Mouse (Mus musculus): Measurements from ENCODE around the gene Sema4c. TPM values are rescaled to one million over a fixed set of nuclear protein-coding genes. Genes with fewer than 3 reads are reported as not detected.

Gene Sema4c
- polyA plus RNA-seq, 1 experiment from 2014 or later, result 35.4 TPM

DNA sequence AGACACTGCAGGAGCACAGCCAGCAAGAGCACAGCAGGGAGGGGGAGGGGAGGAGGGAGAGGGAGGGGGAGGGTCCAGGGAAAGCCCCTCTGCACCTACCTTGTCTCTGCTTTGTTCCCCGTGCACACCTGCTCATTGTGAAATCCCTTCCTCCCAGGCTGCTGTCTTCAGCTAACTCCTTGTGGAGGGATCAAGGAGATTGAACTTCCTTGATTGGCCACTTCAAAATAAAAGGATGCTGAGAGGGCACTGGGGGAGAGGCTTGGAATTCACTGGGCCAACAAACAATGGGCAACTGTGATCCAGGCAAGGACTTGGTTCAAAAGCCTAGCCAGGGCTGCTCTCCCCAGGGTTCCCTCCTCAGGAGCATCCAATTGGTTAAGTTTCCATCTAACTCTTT is 35.0 kb upstream of the Sema4c start:
- Histone ChIP-seq H3K36me3 (ENCODE audit: control insufficient read depth, insufficient read depth) (no peaks in the 10 kb centered on the region), H3K27me3 (replicated peaks; ENCODE audit: control insufficient read depth, insufficient read depth, low read length) (no peaks in the 10 kb centered on the region), H3K4me2 (ENCODE audit: low read length) (no peak overlapping the region), H3K4me3 (replicated peaks; ENCODE audit: low read length) (no peak overlapping the region), H3K27ac (ENCODE audit: low read length) (no peak overlapping the region), H3K4me1 (replicated peaks; ENCODE audit: control insufficient read depth, insufficient read depth, low read length) (no peaks in the 10 kb centered on the region; the same call in 1 of the 2 replicates), H3K9me3 (ENCODE audit: control insufficient read depth, low read length) (no peaks in the 10 kb centered on the region), H3K9ac (replicated peaks; ENCODE audit: low read depth, low read length) (no peak overlapping the region)
- ATAC-seq, result no peak
- WGBS, result 15% methylated on average over 1 of the region's 1 CpGs

GRCm38 (mm10) chr1:36591408-36591807 is 33.3 kb upstream of the Sema4c start:
- Histone ChIP-seq H3K36me3 (ENCODE audit: control insufficient read depth, insufficient read depth) (no peaks in the 10 kb centered on the region), H3K27ac (ENCODE audit: low read length) (no peak overlapping the region), H3K9ac (replicated peaks; ENCODE audit: low read depth, low read length) (no peak overlapping the region), H3K9me3 (ENCODE audit: control insufficient read depth, low read length) (no peaks in the 10 kb centered on the region), H3K4me1 (replicated peaks; ENCODE audit: control insufficient read depth, insufficient read depth, low read length) (no peaks in the 10 kb centered on the region; the same call in 1 of the 2 replicates), H3K4me2 (ENCODE audit: low read length) (no peak overlapping the region), H3K27me3 (replicated peaks; ENCODE audit: control insufficient read depth, insufficient read depth, low read length) (no peaks in the 10 kb centered on the region), H3K4me3 (replicated peaks; ENCODE audit: low read length) (no peak overlapping the region)
- no peak for ATAC-seq
- WGBS, result 79% methylated on average over 2 of the region's 2 CpGs

GRCm38 (mm10) chr1:36590664-36591063 is 32.5 kb upstream of the Sema4c start:
- Histone ChIP-seq H3K4me1 (replicated peaks; ENCODE audit: control insufficient read depth, insufficient read depth, low read length) (no peaks in the 10 kb centered on the region; the same call in 1 of the 2 replicates), H3K4me3 (replicated peaks; ENCODE audit: low read length) (no peak overlapping the region), H3K27ac (ENCODE audit: low read length) (no peak overlapping the region), H3K27me3 (replicated peaks; ENCODE audit: control insufficient read depth, insufficient read depth, low read length) (no peaks in the 10 kb centered on the region), H3K9ac (replicated peaks; ENCODE audit: low read depth, low read length) (no peak overlapping the region), H3K4me2 (ENCODE audit: low read length) (no peak overlapping the region), H3K9me3 (ENCODE audit: control insufficient read depth, low read length) (no peaks in the 10 kb centered on the region), H3K36me3 (ENCODE audit: control insufficient read depth, insufficient read depth) (no peaks in the 10 kb centered on the region)
- 43% methylated on average over 9 of the region's 9 CpGs for WGBS
- no peak for ATAC-seq

- Histone ChIP-seq H3K27ac (ENCODE audit: low read length) (no peak overlapping the region), H3K4me2 (ENCODE audit: low read length) (no peak overlapping the region), H3K36me3 (ENCODE audit: control insufficient read depth, insufficient read depth) (no peaks in the 10 kb centered on the region), H3K27me3 (replicated peaks; ENCODE audit: control insufficient read depth, insufficient read depth, low read length) (no peaks in the 10 kb centered on the region), H3K4me1 (replicated peaks; ENCODE audit: control insufficient read depth, insufficient read depth, low read length) (no peaks in the 10 kb centered on the region; the same call in 1 of the 2 replicates), H3K9me3 (ENCODE audit: control insufficient read depth, low read length) (no peaks in the 10 kb centered on the region), H3K9ac (replicated peaks; ENCODE audit: low read depth, low read length) (no peak overlapping the region), H3K4me3 (replicated peaks; ENCODE audit: low read length) (no peak overlapping the region)
- ATAC-seq, result peak; percentile 36; the same call in 1 of the 2 replicates
- WGBS, result 32% methylated on average over 6 of the region's 6 CpGs
Observed at GRCm38 (mm10) chr1:36589486-36589885, 31.3 kb upstream of the Sema4c start.

DNA sequence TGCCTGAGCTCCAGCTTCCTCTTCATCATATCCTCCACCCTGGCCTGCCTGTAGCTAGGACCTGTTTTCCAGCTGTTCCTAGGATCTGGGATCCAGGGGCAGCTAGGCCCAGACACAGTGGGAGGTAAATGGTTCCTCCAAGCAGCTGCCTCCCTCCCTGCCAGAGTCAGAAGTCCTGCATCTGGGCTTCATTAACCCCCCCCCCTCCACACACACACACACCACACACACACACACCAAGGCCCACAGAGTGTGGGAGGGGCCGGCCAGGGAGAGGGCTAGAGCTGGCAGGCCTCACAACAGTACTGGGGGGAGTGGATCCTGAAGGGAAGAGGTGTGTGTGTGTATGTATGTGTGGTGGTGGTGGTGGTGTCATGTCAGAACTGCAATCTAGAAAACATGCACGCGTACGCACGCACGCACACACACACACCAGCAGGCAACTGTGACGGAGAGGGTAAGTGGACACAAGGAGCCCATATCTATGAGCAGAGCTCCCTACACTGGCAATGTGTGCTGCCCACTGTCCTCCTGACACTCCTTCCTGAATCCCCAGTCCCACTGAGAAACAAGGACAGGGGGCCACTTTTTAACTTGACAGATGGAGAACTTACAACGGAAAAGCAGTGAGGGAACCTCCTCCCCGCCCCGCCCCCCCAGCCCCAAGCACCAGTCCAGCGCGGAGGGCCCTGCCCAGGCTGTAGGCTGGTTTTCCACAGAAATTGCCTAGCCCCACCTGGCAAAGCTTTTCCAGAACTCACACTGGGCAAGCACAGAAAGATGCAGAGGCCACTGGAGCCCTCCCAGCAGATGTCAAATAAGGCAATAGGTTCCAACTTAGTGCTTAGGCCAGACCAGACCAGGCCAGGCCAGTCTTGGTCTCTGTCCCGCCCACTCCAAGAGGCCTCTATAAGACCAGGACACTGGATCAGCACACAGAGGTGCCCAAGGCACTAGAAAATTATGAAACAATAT is 30.6 kb upstream of the Sema4c start:
- Histone ChIP-seq H3K4me1 (replicated peaks; ENCODE audit: control insufficient read depth, insufficient read depth, low read length) (no peaks in the 10 kb centered on the region; the same call in 1 of the 2 replicates), H3K27ac (ENCODE audit: low read length) (no peak overlapping the region), H3K9ac (replicated peaks; ENCODE audit: low read depth, low read length) (no peak overlapping the region), H3K36me3 (ENCODE audit: control insufficient read depth, insufficient read depth) (no peaks in the 10 kb centered on the region), H3K4me2 (ENCODE audit: low read length) (no peak overlapping the region), H3K4me3 (replicated peaks; ENCODE audit: low read length) (no peak overlapping the region), H3K9me3 (ENCODE audit: control insufficient read depth, low read length) (no peaks in the 10 kb centered on the region), H3K27me3 (replicated peaks; ENCODE audit: control insufficient read depth, insufficient read depth, low read length) (peaks cover under 1% of the 10 kb centered on the region; the same call in 1 of the 2 replicates)
- 0 out of 2 replicates have a peak, but pooled peaks have one; percentile 4 for ATAC-seq
- 68% methylated on average over 13 of the region's 13 CpGs for WGBS

DNA sequence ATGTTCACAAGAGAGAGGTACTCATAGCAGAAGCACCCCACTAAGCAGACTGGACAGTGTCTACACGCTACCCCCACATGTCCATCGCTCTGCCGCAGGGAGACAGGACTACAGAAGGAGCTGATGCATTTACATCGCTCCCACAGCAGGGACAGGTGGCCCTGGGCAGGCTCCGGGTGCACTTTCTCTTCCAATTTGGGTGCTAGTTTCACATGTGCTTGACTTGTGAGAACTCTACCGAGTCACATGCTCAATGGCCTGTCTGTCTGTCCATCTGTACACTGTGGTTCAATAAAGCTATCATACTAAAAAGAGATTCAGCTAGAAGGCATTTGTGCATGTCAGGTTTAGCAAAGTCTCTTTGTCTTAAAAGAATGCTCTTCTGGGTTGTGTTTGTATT is 29.7 kb upstream of the Sema4c start:
- Histone ChIP-seq H3K36me3 (ENCODE audit: control insufficient read depth, insufficient read depth) (no peaks in the 10 kb centered on the region), H3K4me3 (replicated peaks; ENCODE audit: low read length) (no peak overlapping the region), H3K4me2 (ENCODE audit: low read length) (no peak overlapping the region), H3K27ac (ENCODE audit: low read length) (no peak overlapping the region), H3K4me1 (replicated peaks; ENCODE audit: control insufficient read depth, insufficient read depth, low read length) (no peaks in the 10 kb centered on the region; the same call in 1 of the 2 replicates), H3K27me3 (replicated peaks; ENCODE audit: control insufficient read depth, insufficient read depth, low read length) (peaks cover 7% of the 10 kb centered on the region; the same call in 1 of the 2 replicates), H3K9ac (replicated peaks; ENCODE audit: low read depth, low read length) (no peak overlapping the region), H3K9me3 (ENCODE audit: control insufficient read depth, low read length) (no peaks in the 10 kb centered on the region)
- ATAC-seq, result no peak
- 90% methylated on average over 6 of the region's 6 CpGs for WGBS

GRCm38 (mm10) chr1:36586288-36586687 is 28.1 kb upstream of the Sema4c start:
- H3K9me3 ChIP-seq (ENCODE audit: control insufficient read depth, low read length), result no peaks in the 10 kb centered on the region
- no peak overlapping the region for H3K4me3 ChIP-seq (replicated peaks; ENCODE audit: low read length)
- H3K36me3 ChIP-seq (ENCODE audit: control insufficient read depth, insufficient read depth), result no peaks in the 10 kb centered on the region
- H3K4me1 ChIP-seq (replicated peaks; ENCODE audit: control insufficient read depth, insufficient read depth, low read length), result peaks cover 2% of the 10 kb centered on the region; the same call in 1 of the 2 replicates
- ATAC-seq, result no peak
- H3K9ac ChIP-seq (replicated peaks; ENCODE audit: low read depth, low read length), result no peak overlapping the region
- 30% methylated on average over 4 of the region's 4 CpGs for WGBS
- peaks cover 7% of the 10 kb centered on the region; the same call in 1 of the 2 replicates for H3K27me3 ChIP-seq (replicated peaks; ENCODE audit: control insufficient read depth, insufficient read depth, low read length)
- H3K4me2 ChIP-seq (ENCODE audit: low read length), result no peak overlapping the region
- H3K27ac ChIP-seq (ENCODE audit: low read length), result no peak overlapping the region

- H3K4me1 ChIP-seq (replicated peaks; ENCODE audit: control insufficient read depth, insufficient read depth, low read length), result peaks cover 19% of the 10 kb centered on the region
- 85% methylated on average over 8 of the region's 8 CpGs for WGBS
- no peak for ATAC-seq
- no peak overlapping the region for H3K4me2 ChIP-seq (ENCODE audit: low read length)
- H3K9ac ChIP-seq (replicated peaks; ENCODE audit: low read depth, low read length), result no peak overlapping the region
- no peak overlapping the region for H3K4me3 ChIP-seq (replicated peaks; ENCODE audit: low read length)
- H3K9me3 ChIP-seq (ENCODE audit: control insufficient read depth, low read length), result no peaks in the 10 kb centered on the region
- no peaks in the 10 kb centered on the region for H3K36me3 ChIP-seq (ENCODE audit: control insufficient read depth, insufficient read depth)
- H3K27me3 ChIP-seq (replicated peaks; ENCODE audit: control insufficient read depth, insufficient read depth, low read length), result peaks cover 7% of the 10 kb centered on the region; the same call in 1 of the 2 replicates
- no peak overlapping the region for H3K27ac ChIP-seq (ENCODE audit: low read length)
Observed at GRCm38 (mm10) chr1:36583408-36584116, 25.4 kb upstream of the Sema4c start.

DNA sequence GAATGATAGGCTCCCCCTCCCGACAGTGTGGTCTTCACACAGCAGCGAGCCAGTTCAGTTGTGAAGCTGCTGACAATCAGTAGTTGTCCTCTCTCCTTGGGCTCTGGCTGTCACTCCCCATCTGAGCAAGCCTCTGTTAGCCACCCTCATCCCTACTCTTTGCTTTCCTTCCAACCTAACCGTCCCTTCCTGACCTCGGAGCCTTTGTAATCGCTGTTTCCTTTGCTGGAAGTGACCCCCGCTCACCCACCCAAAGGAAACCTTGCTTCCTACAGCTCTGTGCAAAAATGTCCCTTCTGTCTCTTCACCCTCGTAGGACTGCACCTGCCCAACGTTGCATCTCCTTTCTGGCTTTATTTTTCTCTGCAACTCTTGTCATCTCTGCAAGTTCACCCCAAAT is 24.1 kb upstream of the Sema4c start:
- Histone ChIP-seq H3K4me1 (replicated peaks; ENCODE audit: control insufficient read depth, insufficient read depth, low read length) (peaks cover 19% of the 10 kb centered on the region), H3K27me3 (replicated peaks; ENCODE audit: control insufficient read depth, insufficient read depth, low read length) (peaks cover 12% of the 10 kb centered on the region; the same call in 1 of the 2 replicates), H3K27ac (ENCODE audit: low read length) (no peak overlapping the region), H3K36me3 (ENCODE audit: control insufficient read depth, insufficient read depth) (no peaks in the 10 kb centered on the region), H3K4me2 (ENCODE audit: low read length) (no peak overlapping the region), H3K9me3 (ENCODE audit: control insufficient read depth, low read length) (no peaks in the 10 kb centered on the region), H3K4me3 (replicated peaks; ENCODE audit: low read length) (no peak overlapping the region), H3K9ac (replicated peaks; ENCODE audit: low read depth, low read length) (no peak overlapping the region)
- ATAC-seq, result no peak
- WGBS, result 73% methylated on average over 8 of the region's 8 CpGs

Data from forebrain, embryonic 16.5 days (tissue).